8 mouse cellular contexts compared by ENCODE assay signal in the genomic region with DNA sequence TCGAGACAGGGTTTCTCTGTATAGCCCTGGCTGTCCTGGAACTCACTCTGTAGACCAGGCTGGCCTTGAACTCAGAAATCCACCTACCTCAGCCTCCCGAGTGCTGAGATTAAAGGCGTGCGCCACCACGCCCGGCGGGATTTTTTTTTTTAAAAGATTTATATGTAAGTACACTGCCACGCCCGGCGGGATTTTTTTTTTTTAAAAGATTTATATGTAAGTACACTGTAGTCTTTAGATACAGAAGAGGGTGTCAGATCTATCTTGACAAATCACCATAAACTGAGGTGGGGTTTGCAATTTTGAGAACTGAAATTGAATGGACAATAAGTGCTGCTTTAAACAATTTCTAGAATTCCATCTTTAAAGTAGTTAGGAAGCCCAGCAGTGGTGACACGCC. TPM values are rescaled to one million over a fixed set of nuclear protein-coding genes. Genes with fewer than 3 reads are reported as not detected.
A peak's percentile ranks its signal among the peaks of the same experiment; 100 is the strongest.
DNase-seq lines count a peak whose midpoint lies in the region; ATAC-seq and TF ChIP-seq lines count a peak whose summit lies in the region.

No protein-coding gene starts in this region.

- TF ChIP-seq EP300 in MEL (IDR thresholded peaks at IDR 0.05; ENCODE audit: low read depth in 1 of 2, low read length in 2 of 2) = no peak

- H3K4me2 ChIP-seq in heart, embryonic 14.5 days (ENCODE audit: low read length) = peak overlapping the region; percentile 77
- H3K4me2 ChIP-seq in hindbrain, embryonic 16.5 days (ENCODE audit: low read length) = peak overlapping the region; percentile 69
- peak overlapping the region; percentile 74 for H3K4me2 ChIP-seq in midbrain, embryonic 15.5 days

- H3K4me1 ChIP-seq in heart, embryonic 14.5 days (ENCODE audit: control insufficient read depth in 2 of 2, insufficient read depth in 2 of 2, low read length in 2 of 2) = peaks cover 9 to 29% of the 10 kb centered on the region in 2 experiments
- peaks cover 3 to 20% of the 10 kb centered on the region in 2 experiments; a peak in 3 of 4 replicates for H3K4me1 ChIP-seq in MEL (ENCODE audit: control insufficient read depth in 1 of 2, insufficient read depth in 2 of 2, low read length in 2 of 2)
- peaks cover 20% of the 10 kb centered on the region for H3K4me1 ChIP-seq in hindbrain, embryonic 16.5 days (ENCODE audit: control insufficient read depth, insufficient read depth, low read depth, low read length)
- peaks cover 45% of the 10 kb centered on the region for H3K4me1 ChIP-seq in midbrain, embryonic 15.5 days

- TF ChIP-seq POLR2A in MEL (IDR thresholded peaks at IDR 0.05; ENCODE audit: control insufficient read depth in 1 of 2, insufficient read depth in 1 of 2, low read depth in 1 of 2, low read length in 2 of 2, poor library complexity in 1 of 2) = no peak; a peak in 1 of 4 replicates

- DNase-seq in heart, adult 9 months (ENCODE audit: low spot score in 2 of 2) = no peak
- DNase-seq in MEL (ENCODE audit: low read depth, low spot score) = peak; percentile 68
- DNase-seq in adrenal gland, postnatal 10 days = no peak
- DNase-seq in frontal cortex, postnatal 10 days (ENCODE audit: low spot score in 2 of 2) = no peak

- H3K4me3 ChIP-seq in heart, embryonic 14.5 days (ENCODE audit: control insufficient read depth in 1 of 2, insufficient read depth in 1 of 2, low read depth in 1 of 2, low read length in 2 of 2) = peak overlapping the region in 1 of 2 experiments; percentile 84; a peak in 2 of 4 replicates
- peak overlapping the region; percentile 75 to 76; a peak in 2 of 4 replicates for H3K4me3 ChIP-seq in MEL (ENCODE audit: control insufficient read depth in 1 of 2, insufficient read depth in 1 of 2, low read depth in 2 of 2, low read length in 2 of 2)
- H3K4me3 ChIP-seq in hindbrain, embryonic 16.5 days (ENCODE audit: low read length) = no peak overlapping the region
- H3K4me3 ChIP-seq in midbrain, embryonic 15.5 days = peak overlapping the region; percentile 66; the same call in 1 of the 2 replicates

- H3K9ac ChIP-seq in heart, embryonic 14.5 days (ENCODE audit: low read length) = peak overlapping the region; percentile 67
- H3K9ac ChIP-seq in MEL (ENCODE audit: control insufficient read depth, low read depth, low read length, poor library complexity, severe bottlenecking) = peak overlapping the region; percentile 77
- no peak overlapping the region for H3K9ac ChIP-seq in hindbrain, embryonic 16.5 days (ENCODE audit: low read depth, low read length)
- no peak overlapping the region; the same call in 1 of the 2 replicates for H3K9ac ChIP-seq in midbrain, embryonic 15.5 days

- peak overlapping the region; percentile 86 to 97 for H3K27ac ChIP-seq in heart, embryonic 14.5 days (replicated peaks in 1 of 2; ENCODE audit: control insufficient read depth in 1 of 2, insufficient read depth in 1 of 2, low read depth in 2 of 2, low read length in 2 of 2)
- peak overlapping the region; percentile 84 for H3K27ac ChIP-seq in MEL (ENCODE audit: control insufficient read depth, low read depth, low read length)
- no peak overlapping the region for H3K27ac ChIP-seq in hindbrain, embryonic 16.5 days (ENCODE audit: low read depth, low read length)
- H3K27ac ChIP-seq in midbrain, embryonic 15.5 days = peak overlapping the region; percentile 81; the same call in 1 of the 2 replicates

- no peak for ATAC-seq in heart, embryonic 14.5 days (ENCODE audit: insufficient number of reproducible peaks, insufficient read depth, low FRiP score, low read depth)
- no peak for ATAC-seq in hindbrain, embryonic 16.5 days
- ATAC-seq in midbrain, embryonic 15.5 days (replicated peaks) = no peak
- ATAC-seq in granulocyte monocyte progenitor cell, adult 5-6 weeks (replicated peaks; ENCODE audit: poor library complexity, severe bottlenecking) = no peak

- no peaks in the 10 kb centered on the region for H3K27me3 ChIP-seq in heart, embryonic 14.5 days (ENCODE audit: control insufficient read depth, insufficient read depth, low read length)
- no peaks in the 10 kb centered on the region for H3K27me3 ChIP-seq in MEL (ENCODE audit: control insufficient read depth in 1 of 2, insufficient read depth in 2 of 2, low read length in 2 of 2)
- H3K27me3 ChIP-seq in hindbrain, embryonic 16.5 days (replicated peaks; ENCODE audit: control insufficient read depth, insufficient read depth, low read length) = no peaks in the 10 kb centered on the region
- no peaks in the 10 kb centered on the region for H3K27me3 ChIP-seq in midbrain, embryonic 15.5 days (replicated peaks)

- no peak for TF ChIP-seq CTCF in MEL (IDR thresholded peaks at IDR 0.05 in 2 of 3, conservative IDR thresholded peaks at IDR 0.05 in 1 of 3; ENCODE audit: control insufficient read depth in 1 of 3, insufficient read depth in 1 of 3, low read depth in 2 of 3, low read length in 3 of 3, poor library complexity in 1 of 3, severe bottlenecking in 1 of 3)

- H3K9me3 ChIP-seq in heart, embryonic 14.5 days (ENCODE audit: control insufficient read depth, low read length) = no peaks in the 10 kb centered on the region
- no peaks in the 10 kb centered on the region for H3K9me3 ChIP-seq in MEL (replicated peaks; ENCODE audit: insufficient read depth, low read length)
- no peaks in the 10 kb centered on the region for H3K9me3 ChIP-seq in hindbrain, embryonic 16.5 days (ENCODE audit: control insufficient read depth, low read length)
- no peaks in the 10 kb centered on the region for H3K9me3 ChIP-seq in midbrain, embryonic 15.5 days

- TF ChIP-seq RAD21 in MEL (IDR thresholded peaks at IDR 0.05; ENCODE audit: low read depth, low read length) = no peak

- peaks cover 30% of the 10 kb centered on the region for H3K79me2 ChIP-seq in MEL (ENCODE audit: control insufficient read depth, insufficient read depth, low read length, poor library complexity)

- H3K36me3 ChIP-seq in heart, embryonic 14.5 days (ENCODE audit: control insufficient read depth, insufficient read depth, low read length) = peaks cover 37% of the 10 kb centered on the region
- peaks cover 11 to 31% of the 10 kb centered on the region in 2 experiments for H3K36me3 ChIP-seq in MEL (ENCODE audit: control insufficient read depth in 1 of 2, insufficient read depth in 2 of 2, low read length in 2 of 2)
- H3K36me3 ChIP-seq in hindbrain, embryonic 16.5 days (ENCODE audit: control insufficient read depth, insufficient read depth, low read length) = peaks cover 17% of the 10 kb centered on the region
- peaks cover 11% of the 10 kb centered on the region for H3K36me3 ChIP-seq in midbrain, embryonic 15.5 days (replicated peaks)

- WGBS in heart, embryonic 14.5 days = 51% methylated on average over 11 of the region's 11 CpGs
- WGBS in hindbrain, embryonic 16.5 days = 57% methylated on average over 11 of the region's 11 CpGs
- 54% methylated on average over 11 of the region's 11 CpGs for WGBS in midbrain, embryonic 15.5 days

TF ChIP-seq in MEL, 35 proteins besides CTCF, POLR2A, EP300 and RAD21 (continues in another document):
- no peak for TF ChIP-seq POLR2AphosphoS5 (IDR thresholded peaks at IDR 0.05; ENCODE audit: borderline replicate concordance, low read depth, low read length)
- 0 out of 2 replicates have a peak, but pooled peaks have one; percentile 18 for TF ChIP-seq MYC (IDR thresholded peaks at IDR 0.05; ENCODE audit: low read depth, low read length)
- TF ChIP-seq USF1 (IDR thresholded peaks at IDR 0.05; ENCODE audit: low read depth, low read length) = no peak
- no peak for TF ChIP-seq ETS1 (IDR thresholded peaks at IDR 0.05; ENCODE audit: low read depth, low read length)
- peak; percentile 82 for TF ChIP-seq ZNF384 (IDR thresholded peaks at IDR 0.05; ENCODE audit: low read depth, low read length)
- peak; percentile 57; the same call in 1 of the 2 replicates for TF ChIP-seq RCOR1 (IDR thresholded peaks at IDR 0.05; ENCODE audit: low read depth, low read length)
- TF ChIP-seq SIN3A (IDR thresholded peaks at IDR 0.05; ENCODE audit: low read length) = no peak
- no peak for TF ChIP-seq MAFK (IDR thresholded peaks at IDR 0.05; ENCODE audit: borderline replicate concordance, low read depth, low read length)

RNA-seq across cellular contexts. Expression of gene Lmln, which starts 0.9 kb away (rescaled TPM):
- 2.5 and 4.7 TPM in 2 replicates for polyA plus RNA-seq in heart, embryonic 14.5 days (2014; fragmentation: Nextera tagmentation; extraction: Ambion mirVana)
- total RNA-seq in MEL (2012; rRNA removed) = 2.0 and 2.7 TPM in 2 replicates
- polyA plus RNA-seq in MEL (2012; ENCODE audit: insufficient read depth in 1 of 2, insufficient read length in 2 of 2, low read depth in 1 of 2, low replicate concordance in 2 of 2, missing spikeins in 1 of 2) = 1 to 10 TPM in 1 of 2 experiments, not detected in 1; 3.8 TPM
- polyA plus RNA-seq in hindbrain, embryonic 16.5 days (2015; fragmentation: Nextera tagmentation; extraction: Ambion mirVana) = 3.2 and 4.1 TPM in 2 replicates
- 5.1 and 6.6 TPM in 2 replicates for polyA plus RNA-seq in midbrain, embryonic 15.5 days (2015; fragmentation: Nextera tagmentation; extraction: Ambion mirVana)
- total RNA-seq in adrenal gland, postnatal 10 days (2021) = 1 to 10 TPM; 5.5 to 9.9 TPM
- total RNA-seq in granulocyte monocyte progenitor cell, adult 5-6 weeks (2014; fragmentation: Nextera tagmentation) = 3.6 and 8.5 TPM in 2 replicates
- total RNA-seq in granulocyte monocyte progenitor cell, adult 5-6 weeks (2017) = 3.3 and 3.5 TPM in 2 replicates

RNA-seq across cellular contexts. Expression of gene Rpl35a, which starts 5.1 kb away (rescaled TPM):
- polyA plus RNA-seq in heart, embryonic 14.5 days (2014; fragmentation: Nextera tagmentation; extraction: Ambion mirVana) = 603 and 672 TPM in 2 replicates
- 2,034 and 2,314 TPM in 2 replicates for total RNA-seq in MEL (2012; rRNA removed)
- 1,000 to 10,000 TPM in 1 of 2 experiments, not detected in 1; 1,572 TPM for polyA plus RNA-seq in MEL (2012; ENCODE audit: insufficient read depth in 1 of 2, insufficient read length in 2 of 2, low read depth in 1 of 2, low replicate concordance in 2 of 2, missing spikeins in 1 of 2)
- 370 and 392 TPM in 2 replicates for polyA plus RNA-seq in hindbrain, embryonic 16.5 days (2015; fragmentation: Nextera tagmentation; extraction: Ambion mirVana)
- 404 and 412 TPM in 2 replicates for polyA plus RNA-seq in midbrain, embryonic 15.5 days (2015; fragmentation: Nextera tagmentation; extraction: Ambion mirVana)
- total RNA-seq in adrenal gland, postnatal 10 days (2021) = 100 to 1,000 TPM; 635 to 640 TPM
- 3,504 and 3,720 TPM in 2 replicates for total RNA-seq in granulocyte monocyte progenitor cell, adult 5-6 weeks (2014; fragmentation: Nextera tagmentation)
- total RNA-seq in granulocyte monocyte progenitor cell, adult 5-6 weeks (2017) = 2,270 and 2,292 TPM in 2 replicates

RNA-seq across cellular contexts. Expression of gene Iqcg, which starts 5.4 kb away (rescaled TPM):
- 1.5 and 1.9 TPM in 2 replicates for polyA plus RNA-seq in heart, embryonic 14.5 days (2014; fragmentation: Nextera tagmentation; extraction: Ambion mirVana)
- total RNA-seq in MEL (2012; rRNA removed) = 13.6 and 15.0 TPM in 2 replicates
- polyA plus RNA-seq in MEL (2012; ENCODE audit: insufficient read depth in 1 of 2, insufficient read length in 2 of 2, low read depth in 1 of 2, low replicate concordance in 2 of 2, missing spikeins in 1 of 2) = 10 to 100 TPM in 1 of 2 experiments, not detected in 1; 40.4 TPM
- polyA plus RNA-seq in hindbrain, embryonic 16.5 days (2015; fragmentation: Nextera tagmentation; extraction: Ambion mirVana) = 7.5 and 7.9 TPM in 2 replicates
- 6.4 and 7.1 TPM in 2 replicates for polyA plus RNA-seq in midbrain, embryonic 15.5 days (2015; fragmentation: Nextera tagmentation; extraction: Ambion mirVana)
- total RNA-seq in adrenal gland, postnatal 10 days (2021) = 1 to 10 TPM; 2.4 to 3.1 TPM
- 0.81 TPM in 1 of 2 replicates, not detected in the other for total RNA-seq in granulocyte monocyte progenitor cell, adult 5-6 weeks (2014; fragmentation: Nextera tagmentation)
- total RNA-seq in granulocyte monocyte progenitor cell, adult 5-6 weeks (2017) = 2.4 and 5.6 TPM in 2 replicates

Comparison
In these comparisons a context has a peak if more than half of its experiments do, and no peak if none do; other contexts are left out.
1. H3K9ac ChIP-seq: peak in heart, embryonic 14.5 days (single experiment) and MEL (single experiment); none in hindbrain, embryonic 16.5 days (single experiment) and midbrain, embryonic 15.5 days (single experiment).
2. Peak in every context shown above with its lines, with median percentiles within 50 percentile points of each other: H3K4me2 ChIP-seq.